Mouse (Mus musculus) lung, postnatal 0 days (tissue): Measurements from ENCODE around the gene Nup50. TPM values are rescaled to one million over a fixed set of nuclear protein-coding genes. Genes with fewer than 3 reads are reported as not detected.

Experiments used
- ATAC-seq: fragments of 200-750 bp; cut with Nextera tagmentation; 2 replicates; pipeline ENCODE4 v1.8.0; 2017; ENCODE audit warnings: moderate library complexity
- DNase-seq: peaks from one replicate; pipeline ENCODE4 v3.0.0-alpha.2; 2016; ENCODE audit warnings: low spot score
- H3K27ac ChIP-seq: fragments of 300-500 bp; sonication (generic); 2 replicates; pipeline ENCODE4 v1.5.1; 2014; ENCODE audit warnings: antibody characterized with exemption, mild to moderate bottlenecking, low read length, mixed read lengths
- H3K27me3 ChIP-seq: fragments of 300-500 bp; sonication (generic); replicated peaks from 2 replicates; pipeline ENCODE4 v1.6.1; 2014; ENCODE audit warnings: low read length, mixed read lengths; ENCODE audit not compliant: insufficient read depth
- H3K36me3 ChIP-seq: fragments of 300-500 bp; sonication (generic); 2 replicates; pipeline ENCODE4 v1.6.1; 2014; ENCODE audit warnings: low read length, mixed read lengths; ENCODE audit not compliant: insufficient read depth
- H3K4me1 ChIP-seq: fragments of 300-500 bp; sonication (generic); 2 replicates; pipeline ENCODE4 v1.6.1; 2014; ENCODE audit warnings: antibody characterized with exemption, low read depth, low read length, mixed read lengths; ENCODE audit not compliant: insufficient read depth
- H3K4me2 ChIP-seq: fragments of 300-500 bp; sonication (generic); replicated peaks from 2 replicates; pipeline ENCODE4 v1.6.1; 2014; ENCODE audit warnings: low read depth, mild to moderate bottlenecking, low read length, moderate library complexity, mixed read lengths
- H3K4me3 ChIP-seq: fragments of 300-500 bp; sonication (generic); 2 replicates; pipeline ENCODE4 v1.5.1; 2014; ENCODE audit warnings: low read depth, low read length
- H3K9ac ChIP-seq: fragments of 300-500 bp; sonication (generic); replicated peaks from 2 replicates; pipeline ENCODE4 v1.6.1; 2014; ENCODE audit warnings: low read depth, mild to moderate bottlenecking
- H3K9me3 ChIP-seq: fragments of 300-500 bp; sonication (generic); 2 replicates; pipeline ENCODE4 v1.6.1; 2016; ENCODE audit warnings: low read length, mixed read lengths
- CTCF ChIP-seq: IDR thresholded peaks from 2 replicates; pipeline ENCODE4 v1.5.1; 2016; ENCODE audit warnings: antibody characterized with exemption, mild to moderate bottlenecking
- EP300 ChIP-seq: IDR thresholded peaks from 2 replicates; pipeline ENCODE4 v1.6.1; 2016; ENCODE audit warnings: antibody characterized with exemption, mild to moderate bottlenecking, control low read depth
- WGBS: fragments of 180-500 bp; shearing (Covaris S2); extraction: QIAGEN DNeasy Blood & Tissue Kit; methylation state at CpG from one replicate; pipeline ENCODE4 v1.1.7; 2014; 5-methylcytosine and 5-hydroxymethylcytosine counted together
- polyA plus RNA-seq: library from polyadenylated mRNA; unstranded; fragments of >200 nt; fragmentation: Nextera tagmentation; extraction: Ambion mirVana; gene quantifications from 2 replicates; pipeline ENCODE4 v1.2.1, GENCODE M21; 2015

Gene Nup50
- polyA plus RNA-seq, 1 experiment from 2014 or later = 12.1 TPM

- 74% methylated on average over 5 of the region's 5 CpGs for WGBS
- peaks cover 25% of the 10 kb centered on the region for H3K36me3 ChIP-seq
- H3K27ac ChIP-seq = no peak overlapping the region
These were observed 21.1 kb downstream of the Nup50 start for GRCm38 (mm10) chr15:84944319-84944718.

GRCm38 (mm10) chr15:84948990-84949389 is 25.8 kb downstream of the Nup50 start:
- Histone ChIP-seq H3K4me2 (no peak overlapping the region), H3K4me1 (no peaks in the 10 kb centered on the region), H3K36me3 (peaks cover 16% of the 10 kb centered on the region; the same call in 1 of the 2 replicates), H3K9ac (no peak overlapping the region), H3K4me3 (no peak overlapping the region), H3K9me3 (no peaks in the 10 kb centered on the region), H3K27me3 (no peaks in the 10 kb centered on the region), H3K27ac (no peak overlapping the region)
- TF ChIP-seq EP300 = no peak
- TF ChIP-seq CTCF = no peak
- DNase-seq (no peak), ATAC-seq (no peak)
- 79% methylated on average over 12 of the region's 14 CpGs for WGBS

More at GRCm38 (mm10) chr15:84944319-84944718, 21.1 kb downstream of the Nup50 start:
- DNase-seq (no peak), ATAC-seq (no peak)
- no peak overlapping the region for H3K9ac ChIP-seq
- no peak for TF ChIP-seq CTCF
- no peak for TF ChIP-seq EP300
- H3K27me3 ChIP-seq = no peaks in the 10 kb centered on the region
- H3K4me3 ChIP-seq = no peak overlapping the region
- no peak overlapping the region for H3K4me2 ChIP-seq
- no peaks in the 10 kb centered on the region for H3K4me1 ChIP-seq
- H3K9me3 ChIP-seq = no peaks in the 10 kb centered on the region

GRCm38 (mm10) chr15:84950053-84950452 is 26.8 kb downstream of the Nup50 start:
- no peak overlapping the region for H3K4me3 ChIP-seq
- TF ChIP-seq EP300 (no peak), CTCF (no peak)
- no peaks in the 10 kb centered on the region for H3K9me3 ChIP-seq
- H3K4me2 ChIP-seq = no peak overlapping the region
- H3K4me1 ChIP-seq = no peaks in the 10 kb centered on the region
- H3K27me3 ChIP-seq = no peaks in the 10 kb centered on the region
- no peak for ATAC-seq
- no peak overlapping the region for H3K27ac ChIP-seq
- no peak for DNase-seq
- no peak overlapping the region for H3K9ac ChIP-seq
- peaks cover 16% of the 10 kb centered on the region; the same call in 1 of the 2 replicates for H3K36me3 ChIP-seq
- WGBS = 82% methylated on average over 4 of the region's 4 CpGs

- Histone ChIP-seq H3K9me3 (no peaks in the 10 kb centered on the region), H3K36me3 (peaks cover 19% of the 10 kb centered on the region; the same call in 1 of the 2 replicates), H3K4me1 (no peaks in the 10 kb centered on the region), H3K9ac (no peak overlapping the region), H3K4me2 (no peak overlapping the region), H3K27me3 (no peaks in the 10 kb centered on the region), H3K4me3 (no peak overlapping the region), H3K27ac (no peak overlapping the region)
- TF ChIP-seq EP300 (no peak), CTCF (no peak)
- DNase-seq (no peak), ATAC-seq (no peak)
- WGBS = 87% methylated on average over 11 of the region's 11 CpGs
These were observed 30.0 kb downstream of the Nup50 start for GRCm38 (mm10) chr15:84953259-84953658.

- H3K4me3 ChIP-seq = no peak overlapping the region
- H3K9ac ChIP-seq = no peak overlapping the region
- no peaks in the 10 kb centered on the region for H3K27me3 ChIP-seq
- H3K4me2 ChIP-seq = no peak overlapping the region
- WGBS = 33% methylated on average over 3 of the region's 3 CpGs
- no peak for TF ChIP-seq CTCF
- TF ChIP-seq EP300 = no peak
- H3K9me3 ChIP-seq = no peaks in the 10 kb centered on the region
- H3K4me1 ChIP-seq = no peaks in the 10 kb centered on the region
- ATAC-seq (no peak), DNase-seq (no peak)
- H3K27ac ChIP-seq = no peak overlapping the region
- H3K36me3 ChIP-seq = peaks cover 6% of the 10 kb centered on the region; the same call in 1 of the 2 replicates
These were observed 34.6 kb downstream of the Nup50 start for GRCm38 (mm10) chr15:84957851-84958250.

- 86% methylated on average over 3 of the region's 3 CpGs for WGBS
- Histone ChIP-seq H3K9me3 (no peaks in the 10 kb centered on the region), H3K4me2 (no peak overlapping the region), H3K4me3 (no peak overlapping the region), H3K36me3 (0 out of 2 replicates have a peak, but pooled peaks cover 6% of the 10 kb centered on the region), H3K27ac (no peak overlapping the region), H3K27me3 (no peaks in the 10 kb centered on the region), H3K9ac (no peak overlapping the region), H3K4me1 (no peaks in the 10 kb centered on the region)
- ATAC-seq (no peak), DNase-seq (no peak)
- TF ChIP-seq EP300 (no peak), CTCF (no peak)
These were observed 35.1 kb downstream of the Nup50 start for GRCm38 (mm10) chr15:84958331-84958730.

GRCm38 (mm10) chr15:84959891-84960290 is 36.7 kb downstream of the Nup50 start:
- TF ChIP-seq EP300 (no peak), CTCF (no peak)
- Histone ChIP-seq H3K27ac (no peak overlapping the region), H3K4me3 (no peak overlapping the region), H3K9me3 (no peaks in the 10 kb centered on the region), H3K27me3 (no peaks in the 10 kb centered on the region), H3K4me1 (no peaks in the 10 kb centered on the region), H3K9ac (no peak overlapping the region), H3K36me3 (0 out of 2 replicates have a peak, but pooled peaks cover 6% of the 10 kb centered on the region), H3K4me2 (no peak overlapping the region)
- no peak for DNase-seq
- ATAC-seq = no peak
- 57% methylated on average over 6 of the region's 6 CpGs for WGBS
